Mouse (Mus musculus) large intestine, adult 2 months (tissue): Measurements from ENCODE around the gene Olfr346. TPM values are rescaled to one million over a fixed set of nuclear protein-coding genes. Genes with fewer than 3 reads are reported as not detected.

Experiments
- DNase-seq: peaks from one replicate; pipeline ENCODE4 v3.0.0-alpha.2; 2012; ENCODE audit warnings: low read depth, low spot score
- WGBS: fragments of 180-500 bp; shearing (Covaris S2); methylation state at CpG from one replicate; pipeline ENCODE4 v1.1.7; 2018; 5-methylcytosine and 5-hydroxymethylcytosine counted together
- polyA plus RNA-seq: library from polyadenylated mRNA; depleted of rRNA; stranded (reverse); fragments of >200 nt; gene quantifications from 2 replicates; pipeline ENCODE4 v1.2.3, GENCODE M21; 2012; rRNA removed

Gene Olfr346
- not detected in 2 replicates for polyA plus RNA-seq

GRCm38 (mm10) chr2:36685488-36685887 lies at the start of gene Olfr346:
Olfr346 (plus strand) TSS chr2:36685788.
- WGBS: 77% methylated on average over 1 of the region's 1 CpGs
- no peak for DNase-seq

GRCm38 (mm10) chr2:36639741-36640140 lies 45.8 kb upstream of the Olfr346 start, which contains the start of gene Olfr345:
Olfr345 (plus strand) TSS chr2:36640041.
- DNase-seq: no peak
- WGBS: 41% methylated on average over 1 of the region's 1 CpGs

- DNase-seq: no peak
Observed at GRCm38 (mm10) chr2:36731602-36732001, 46.0 kb downstream of the Olfr346 start, which contains the start of gene Olfr347. Olfr347 (plus strand) TSS chr2:36731902.

- DNase-seq: no peak
- 48% methylated on average over 3 of the region's 3 CpGs for WGBS
Observed at GRCm38 (mm10) chr2:36736226-36736625, 50.6 kb downstream of the Olfr346 start.

Other genes with a start within 250 kb of the Olfr346 start
- not detected in 2 replicates for gene Olfr340, start 233.2 kb upstream of the Olfr346 start, polyA plus RNA-seq
- gene Olfr341, start 203.3 kb upstream of the Olfr346 start, polyA plus RNA-seq: not detected in 2 replicates
- not detected in 2 replicates for gene Olfr342, start 160.8 kb upstream of the Olfr346 start, polyA plus RNA-seq
- gene Olfr344, start 119.1 kb upstream of the Olfr346 start, polyA plus RNA-seq: not detected in 2 replicates
- gene Olfr345, start 45.7 kb upstream of the Olfr346 start, polyA plus RNA-seq: not detected in 2 replicates
- gene Olfr347, start 46.1 kb downstream of the Olfr346 start, polyA plus RNA-seq: not detected in 2 replicates
- not detected in 2 replicates for gene Olfr348, start 98.5 kb downstream of the Olfr346 start, polyA plus RNA-seq
- not detected in 2 replicates for gene Olfr50, start 104.8 kb downstream of the Olfr346 start, polyA plus RNA-seq
- gene Olfr3, start 131.2 kb downstream of the Olfr346 start, polyA plus RNA-seq: not detected in 2 replicates
- not detected in 2 replicates for gene Olfr350, start 160.5 kb downstream of the Olfr346 start, polyA plus RNA-seq
- gene Olfr351, start 176.9 kb downstream of the Olfr346 start, polyA plus RNA-seq: not detected in 2 replicates
- not detected in 2 replicates for gene Olfr352, start 182.7 kb downstream of the Olfr346 start, polyA plus RNA-seq
- not detected in 2 replicates for gene Olfr353, start 207.1 kb downstream of the Olfr346 start, polyA plus RNA-seq
- not detected in 2 replicates for gene Olfr354, start 219.9 kb downstream of the Olfr346 start, polyA plus RNA-seq
- not detected in 2 replicates for gene Olfr355, start 243.1 kb downstream of the Olfr346 start, polyA plus RNA-seq